Mouse (Mus musculus) heart, embryonic 14.5 days (tissue): ENCODE data around the gene Ly6g5b. TPM values are rescaled to one million over a fixed set of nuclear protein-coding genes. Genes with fewer than 3 reads are reported as not detected.
A peak's percentile ranks its signal among the peaks of the same experiment; 100 is the strongest.

ENCODE experiments used
- ATAC-seq: fragments of 200-750 bp; cut with Nextera tagmentation; 2 replicates; pipeline ENCODE4 v1.8.0; 2017; ENCODE audit warnings: low read depth, moderate TSS enrichment; ENCODE audit not compliant: insufficient number of reproducible peaks, insufficient read depth, low FRiP score
- H3K27ac ChIP-seq, 2 experiments: fragments of 200-500 bp in 1 of 2; fragments of 300-500 bp in 1 of 2; sonication (generic) in 1 of 2; replicated peaks in 1 of 2; 2 replicates each; pipeline ENCODE4 v1.5.1; 2012 to 2014; ENCODE audit warnings: low read depth in 2 of 2, low read length in 2 of 2, control low read depth in 1 of 2, mild to moderate bottlenecking in 1 of 2, mixed read lengths in 1 of 2; ENCODE audit not compliant: control insufficient read depth in 1 of 2, insufficient read depth in 1 of 2
- H3K27me3 ChIP-seq: fragments of 300-500 bp; sonication (generic); 2 replicates; pipeline ENCODE4 v1.6.1; 2014; ENCODE audit warnings: mild to moderate bottlenecking, low read length, control low read depth; ENCODE audit not compliant: control insufficient read depth, insufficient read depth
- H3K36me3 ChIP-seq: fragments of 300-500 bp; sonication (generic); 2 replicates; pipeline ENCODE4 v1.6.1; 2014; ENCODE audit warnings: mild to moderate bottlenecking, control low read depth, low read length, mixed read lengths; ENCODE audit not compliant: control insufficient read depth, insufficient read depth
- H3K4me1 ChIP-seq, 2 experiments: fragments of 200-500 bp in 1 of 2; fragments of 300-500 bp in 1 of 2; sonication (generic) in 1 of 2; 2 replicates each; pipeline ENCODE4 v1.6.1; 2012 to 2014; ENCODE audit warnings: low read length in 2 of 2, control low read depth in 1 of 2, mixed read lengths in 1 of 2; ENCODE audit not compliant: control insufficient read depth in 2 of 2, insufficient read depth in 2 of 2
- H3K4me2 ChIP-seq: fragments of 300-500 bp; sonication (generic); 2 replicates; pipeline ENCODE4 v1.6.1; 2014; ENCODE audit warnings: mild to moderate bottlenecking, low read length
- H3K4me3 ChIP-seq, 2 experiments: fragments of 200-500 bp in 1 of 2; fragments of 300-500 bp in 1 of 2; sonication (generic) in 1 of 2; 2 replicates each; pipeline ENCODE4 v1.5.1; 2012 to 2014; ENCODE audit warnings: low read length in 2 of 2, mild to moderate bottlenecking in 2 of 2, control low read depth in 1 of 2, low read depth in 1 of 2, moderate library complexity in 1 of 2; ENCODE audit not compliant: control insufficient read depth in 1 of 2, insufficient read depth in 1 of 2
- H3K9ac ChIP-seq: fragments of 300-500 bp; sonication (generic); 2 replicates; pipeline ENCODE4 v1.6.1; 2014; ENCODE audit warnings: mild to moderate bottlenecking, low read length
- H3K9me3 ChIP-seq: fragments of 300-500 bp; sonication (generic); 2 replicates; pipeline ENCODE4 v1.6.1; 2016; ENCODE audit warnings: low read length, control low read depth; ENCODE audit not compliant: control insufficient read depth
- WGBS: fragments of 180-500 bp; shearing (Covaris S2); extraction: QIAGEN DNeasy Blood & Tissue Kit; methylation state at CpG from one replicate; pipeline ENCODE4 v1.1.7; 2014; 5-methylcytosine and 5-hydroxymethylcytosine counted together
- polyA plus RNA-seq: library from polyadenylated mRNA; unstranded; fragments of >200 nt; fragmentation: Nextera tagmentation; extraction: Ambion mirVana; gene quantifications from 2 replicates; pipeline ENCODE4 v1.2.1, GENCODE M21; 2014

Gene Ly6g5b
- polyA plus RNA-seq, 1 experiment from 2014 or later: 0.28 TPM

GRCm38 (mm10) chr17:35121871-35122303 is 6.7 kb upstream of the Ly6g5b start, which contains the start of gene Csnk2b:
Gene Csnk2b (minus strand): TSS chr17:35122053.
- Histone ChIP-seq H3K9ac (peak within 1 kb of the TSS; percentile 98), H3K36me3 (peaks cover 47% of the 10 kb centered on the region), H3K4me2 (peak within 1 kb of the TSS; percentile 96), H3K27ac (peak within 1 kb of the TSS; percentile 80 to 83), H3K9me3 (no peaks in the 10 kb centered on the region), H3K27me3 (no peaks in the 10 kb centered on the region), H3K4me1 (peaks cover 4 to 23% of the 10 kb centered on the region in 2 experiments), H3K4me3 (peak within 1 kb of the TSS; percentile 77 to 94)
- ATAC-seq: no peak
- WGBS: under 1% methylated on average over 19 of the region's 19 CpGs

- whole genome bisulfite sequencing: under 1% methylated on average over 48 of the region's 50 CpGs
- peak within 1 kb of the TSS; percentile 77 to 94 for H3K4me3 ChIP-seq
- H3K9ac ChIP-seq: peak within 1 kb of the TSS; percentile 98
- H3K27ac ChIP-seq: peak within 1 kb of the TSS; percentile 80 to 83
- H3K4me1 ChIP-seq: peaks cover 4 to 23% of the 10 kb centered on the region in 2 experiments
- peak within 1 kb of the TSS; percentile 96 for H3K4me2 ChIP-seq
- no peaks in the 10 kb centered on the region for H3K9me3 ChIP-seq
- peaks cover 54% of the 10 kb centered on the region for H3K36me3 ChIP-seq
- H3K27me3 ChIP-seq: no peaks in the 10 kb centered on the region
- peak; percentile 92 for ATAC-seq
Observed at GRCm38 (mm10) chr17:35121143-35121799, 6.0 kb upstream of the Ly6g5b start, which contains the start of gene Gpank1. Gene Gpank1 (plus strand): TSS chr17:35121455.

DNA sequence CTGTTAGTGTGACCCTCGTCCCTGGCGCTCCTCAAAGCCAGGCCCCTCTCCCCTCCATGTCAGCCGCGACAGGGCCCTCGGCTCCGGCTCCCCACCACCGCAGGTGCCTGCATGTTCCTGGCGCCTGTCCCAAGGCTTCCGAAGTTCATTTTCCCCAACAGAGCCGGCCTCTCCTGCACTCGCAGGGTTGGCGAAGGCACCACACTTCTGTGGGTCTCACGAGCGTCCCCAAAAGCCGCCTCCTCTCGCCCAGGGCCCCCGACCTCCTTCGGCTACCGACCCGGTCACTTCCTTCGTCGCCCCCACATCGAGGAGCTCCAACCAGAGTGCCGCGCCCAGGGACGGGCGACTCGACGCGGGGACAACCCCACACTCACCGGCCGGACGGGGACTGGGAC is 5.5 kb upstream of the Ly6g5b start:
- Histone ChIP-seq H3K9ac (peak overlapping the region; percentile 98), H3K4me1 (peaks cover 4 to 23% of the 10 kb centered on the region in 2 experiments), H3K4me3 (peak overlapping the region; percentile 77 to 94), H3K9me3 (no peaks in the 10 kb centered on the region), H3K4me2 (peak overlapping the region; percentile 96), H3K27ac (peak overlapping the region; percentile 30 to 57; a peak in 3 of 4 replicates), H3K36me3 (peaks cover 59% of the 10 kb centered on the region), H3K27me3 (no peaks in the 10 kb centered on the region)
- WGBS: under 1% methylated on average over 33 of the region's 33 CpGs
- no peak for ATAC-seq

DNA sequence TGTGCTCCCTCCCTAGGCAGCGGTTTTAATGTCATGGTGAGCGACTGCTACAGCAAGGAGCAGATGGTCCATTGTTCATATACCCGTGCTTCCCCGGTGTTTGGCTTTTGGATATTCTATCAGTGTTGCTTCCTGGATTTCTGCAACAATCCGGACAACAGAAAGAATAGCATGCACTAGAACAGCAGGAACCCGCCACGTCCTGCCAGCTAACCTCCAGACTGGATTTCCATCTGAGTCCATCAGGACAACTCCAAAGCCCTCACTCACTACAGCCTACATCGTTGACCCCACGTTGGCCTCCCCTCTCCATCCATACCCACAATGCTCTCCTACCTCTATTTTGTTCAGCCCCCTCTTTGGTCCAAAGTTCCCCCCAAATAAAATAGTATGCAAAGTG is 3.5 kb downstream of the Ly6g5b start:
- 59% methylated on average over 9 of the region's 9 CpGs for WGBS
- peaks cover 30% of the 10 kb centered on the region for H3K36me3 ChIP-seq
- H3K9me3 ChIP-seq: no peaks in the 10 kb centered on the region
- peak overlapping the region; percentile 61 to 65; a peak in 2 of 4 replicates for H3K27ac ChIP-seq
- no peaks in the 10 kb centered on the region for H3K4me1 ChIP-seq
- no peaks in the 10 kb centered on the region for H3K27me3 ChIP-seq
- H3K9ac ChIP-seq: 0 out of 2 replicates have a peak overlapping the region, but pooled peaks have one; percentile 41
- H3K4me2 ChIP-seq: peak overlapping the region; percentile 31; the same call in 1 of the 2 replicates
- ATAC-seq: no peak
- no peak overlapping the region for H3K4me3 ChIP-seq

GRCm38 (mm10) chr17:35108097-35108496 is 7.1 kb downstream of the Ly6g5b start, which contains the start of gene Ly6g5c:
Gene Ly6g5c (plus strand): TSS chr17:35108279.
- H3K27me3 ChIP-seq: no peaks in the 10 kb centered on the region
- ATAC-seq: no peak
- peaks cover 5% of the 10 kb centered on the region in 2 experiments; a peak in 3 of 4 replicates for H3K4me1 ChIP-seq
- peaks cover 16% of the 10 kb centered on the region for H3K36me3 ChIP-seq
- H3K4me3 ChIP-seq: no peak within 1 kb of the TSS
- WGBS: 82% methylated on average over 6 of the region's 6 CpGs
- H3K4me2 ChIP-seq: no peak within 1 kb of the TSS
- no peak within 1 kb of the TSS for H3K27ac ChIP-seq
- H3K9ac ChIP-seq: no peak within 1 kb of the TSS
- H3K9me3 ChIP-seq: no peaks in the 10 kb centered on the region

GRCm38 (mm10) chr17:35106522-35106921 is 8.7 kb downstream of the Ly6g5b start:
- no peak for ATAC-seq
- no peaks in the 10 kb centered on the region for H3K9me3 ChIP-seq
- H3K4me3 ChIP-seq: no peak overlapping the region
- 68% methylated on average over 3 of the region's 3 CpGs for WGBS
- no peaks in the 10 kb centered on the region for H3K27me3 ChIP-seq
- peaks cover 7 to 12% of the 10 kb centered on the region in 2 experiments; a peak in 3 of 4 replicates for H3K4me1 ChIP-seq
- peaks cover 31% of the 10 kb centered on the region for H3K36me3 ChIP-seq
- H3K9ac ChIP-seq: no peak overlapping the region
- H3K27ac ChIP-seq: no peak overlapping the region
- H3K4me2 ChIP-seq: no peak overlapping the region

DNA sequence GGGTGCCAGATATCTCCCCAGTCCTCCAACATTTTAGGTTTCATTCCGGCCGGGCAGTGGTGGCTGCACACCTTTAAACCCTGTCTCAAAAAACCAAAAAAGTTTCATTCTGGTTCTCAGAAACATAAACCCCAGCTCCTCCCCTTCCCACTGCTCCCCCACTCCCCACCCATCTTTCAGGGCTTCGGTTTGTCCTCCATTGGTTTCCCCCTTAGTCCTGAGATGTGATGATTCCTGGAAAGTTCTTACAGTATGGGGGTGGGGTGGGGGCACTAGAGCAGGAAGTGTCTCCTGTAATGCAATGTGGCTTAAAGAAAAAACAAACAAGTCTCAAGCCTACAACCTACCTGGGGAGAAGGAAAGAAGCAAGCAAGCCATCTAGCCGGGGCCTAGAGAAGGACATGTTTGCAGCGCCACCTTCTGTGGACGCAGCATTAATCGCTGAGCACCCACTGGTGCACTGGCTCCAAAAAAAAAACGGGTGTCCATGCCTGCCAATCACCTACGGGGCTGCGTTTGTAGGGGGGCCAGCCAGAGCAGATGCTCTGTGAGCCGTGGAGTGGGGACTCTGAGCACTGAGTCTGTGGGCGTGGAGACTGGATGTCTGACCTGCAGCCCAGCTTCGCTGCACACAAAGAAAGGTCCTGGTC is 9.4 kb downstream of the Ly6g5b start:
- ATAC-seq: no peak
- 27% methylated on average over 13 of the region's 13 CpGs for WGBS
- H3K4me2 ChIP-seq: 0 out of 2 replicates have a peak overlapping the region, but pooled peaks have one; percentile 11
- no peak overlapping the region for H3K27ac ChIP-seq
- peaks cover 7 to 12% of the 10 kb centered on the region in 2 experiments; a peak in 3 of 4 replicates for H3K4me1 ChIP-seq
- no peaks in the 10 kb centered on the region for H3K27me3 ChIP-seq
- peaks cover 38% of the 10 kb centered on the region for H3K36me3 ChIP-seq
- H3K9me3 ChIP-seq: no peaks in the 10 kb centered on the region
- 0 out of 2 replicates have a peak overlapping the region, but pooled peaks have one; percentile 38 for H3K9ac ChIP-seq
- no peak overlapping the region for H3K4me3 ChIP-seq
